Mouse (Mus musculus) hindbrain, embryonic 14.5 days (tissue): ENCODE results near the gene Brat1. TPM values are rescaled to one million over a fixed set of nuclear protein-coding genes. Genes with fewer than 3 reads are reported as not detected.
A peak's percentile ranks its signal among the peaks of the same experiment; 100 is the strongest.
"Not testable (repeated sequence)": the region's sequence is repeated elsewhere in the genome, so short reads cannot be mapped to it uniquely, and the experiment has no call there.

Experiments used
- ATAC-seq: fragments of 200-750 bp; cut with Nextera tagmentation; 2 replicates; pipeline ENCODE4 v1.8.0; 2017; ENCODE audit warnings: moderate number of reproducible peaks, mild to moderate bottlenecking, moderate TSS enrichment, moderate library complexity; ENCODE audit not compliant: low FRiP score
- DNase-seq: peaks from one replicate; pipeline ENCODE4 v3.0.0-alpha.2; 2015; ENCODE audit warnings: low spot score
- H3K27ac ChIP-seq: fragments of 300-500 bp; sonication (generic); 2 replicates; pipeline ENCODE4 v1.5.1; 2014; ENCODE audit warnings: mild to moderate bottlenecking, moderate library complexity
- H3K27me3 ChIP-seq: fragments of 300-500 bp; sonication (generic); 2 replicates; pipeline ENCODE4 v1.6.1; 2014; ENCODE audit warnings: mild to moderate bottlenecking, low read length, mixed read lengths; ENCODE audit not compliant: control insufficient read depth, insufficient read depth
- H3K36me3 ChIP-seq: fragments of 300-500 bp; sonication (generic); replicated peaks from 2 replicates; pipeline ENCODE4 v1.6.1; 2014; ENCODE audit not compliant: control insufficient read depth, insufficient read depth
- H3K4me1 ChIP-seq: fragments of 300-500 bp; sonication (generic); replicated peaks from 2 replicates; pipeline ENCODE4 v1.6.1; 2014; ENCODE audit warnings: antibody characterized with exemption, low read length, mixed read lengths; ENCODE audit not compliant: control insufficient read depth, insufficient read depth
- H3K4me2 ChIP-seq: fragments of 300-500 bp; sonication (generic); replicated peaks from 2 replicates; pipeline ENCODE4 v1.6.1; 2014; ENCODE audit warnings: mild to moderate bottlenecking, moderate library complexity
- H3K4me3 ChIP-seq: fragments of 300-500 bp; sonication (generic); replicated peaks from 2 replicates; pipeline ENCODE4 v1.5.1; 2014; ENCODE audit warnings: mild to moderate bottlenecking, low read length
- H3K9ac ChIP-seq: fragments of 300-500 bp; sonication (generic); 2 replicates; pipeline ENCODE4 v1.6.1; 2014
- H3K9me3 ChIP-seq: fragments of 300-500 bp; sonication (generic); 2 replicates; pipeline ENCODE4 v1.6.1; 2016; ENCODE audit warnings: low read length; ENCODE audit not compliant: control insufficient read depth
- WGBS: fragments of 180-500 bp; shearing (Covaris S2); extraction: QIAGEN DNeasy Blood & Tissue Kit; methylation state at CpG from one replicate; pipeline ENCODE4 v1.1.7; 2014; 5-methylcytosine and 5-hydroxymethylcytosine counted together
- polyA plus RNA-seq: library from polyadenylated mRNA; unstranded; fragments of >200 nt; fragmentation: Nextera tagmentation; extraction: Ambion mirVana; gene quantifications from 2 replicates; pipeline ENCODE4 v1.2.1, GENCODE M21; 2014

Brat1 gene
- polyA plus RNA-seq, 1 experiment from 2014 or later, result 19.1 TPM

DNA sequence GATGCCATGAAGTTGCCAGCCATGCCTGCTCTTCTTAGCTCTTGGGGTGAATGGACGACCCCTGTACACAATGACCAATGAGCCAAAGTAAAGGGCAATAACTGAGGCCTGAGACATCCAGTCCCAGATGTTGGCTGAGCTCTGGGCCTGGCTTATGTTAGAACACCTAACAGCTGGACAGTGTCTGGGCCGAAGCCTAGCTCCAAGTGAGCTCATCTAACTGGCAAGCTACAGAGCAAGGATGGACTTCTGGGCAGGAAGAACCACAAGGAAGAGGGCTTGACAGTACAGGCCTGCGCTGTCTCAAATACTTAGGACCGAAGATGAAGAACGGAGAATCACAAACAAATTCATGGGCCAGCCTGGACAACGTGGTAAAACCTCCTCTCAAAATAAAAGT lies 32.2 kb upstream of the Brat1 start:
- H3K4me3 ChIP-seq, ATAC-seq, H3K27me3 ChIP-seq, DNase-seq, H3K9me3 ChIP-seq, H3K4me2 ChIP-seq, H3K27ac ChIP-seq, H3K4me1 ChIP-seq, H3K9ac ChIP-seq: not testable (repeated sequence)
- WGBS, result 93% methylated on average over 6 of the region's 6 CpGs
- H3K36me3 ChIP-seq, result peaks cover 79% of the 10 kb centered on the region

DNA sequence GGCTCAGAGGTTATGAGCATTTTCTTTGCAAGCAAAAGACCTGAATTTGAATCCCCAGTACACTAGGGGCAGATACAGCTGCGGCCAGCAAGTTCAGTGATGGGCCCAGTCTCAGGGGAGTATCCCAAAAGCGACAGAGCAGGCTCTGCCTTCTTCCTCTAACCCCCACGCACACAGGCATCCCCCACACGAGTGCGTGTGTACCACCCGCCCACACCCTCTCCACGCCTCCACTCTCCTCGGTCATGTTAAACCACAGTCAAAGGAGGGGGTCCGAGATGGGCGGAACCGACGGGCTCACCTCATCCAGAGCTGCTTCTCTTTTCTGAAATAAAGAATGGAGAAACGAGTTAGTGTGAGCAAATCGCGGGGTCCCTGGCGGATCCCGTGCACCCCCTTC lies 30.8 kb upstream of the Brat1 start:
- H3K27ac ChIP-seq, result no peak overlapping the region
- no peak overlapping the region for H3K4me3 ChIP-seq
- no peaks in the 10 kb centered on the region for H3K27me3 ChIP-seq
- no peaks in the 10 kb centered on the region for H3K4me1 ChIP-seq
- H3K36me3 ChIP-seq, result peaks cover 81% of the 10 kb centered on the region
- H3K9ac ChIP-seq, result no peak overlapping the region
- ATAC-seq (no peak), DNase-seq (no peak)
- 89% methylated on average over 17 of the region's 17 CpGs for WGBS
- H3K9me3 ChIP-seq, result no peaks in the 10 kb centered on the region
- no peak overlapping the region for H3K4me2 ChIP-seq

DNA sequence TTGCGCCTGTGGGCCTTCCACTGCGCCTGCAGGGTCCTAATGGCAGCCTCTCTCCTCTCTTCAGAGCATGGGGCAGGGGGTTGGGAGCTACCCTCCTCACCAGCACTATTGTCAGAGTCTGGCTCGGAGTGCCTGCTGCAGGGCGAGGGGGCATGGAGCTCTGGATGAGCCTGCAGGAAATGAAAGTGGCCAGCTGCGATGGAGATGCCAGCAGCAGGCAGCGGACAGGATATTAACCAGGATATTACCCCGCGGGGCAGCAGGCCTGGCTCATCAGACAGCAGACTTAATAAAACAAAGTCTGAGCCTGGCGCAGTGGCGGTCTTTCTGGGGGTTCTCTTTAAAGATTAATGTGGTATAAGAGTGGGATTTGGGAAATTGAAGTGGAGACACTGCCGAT lies 29.7 kb upstream of the Brat1 start:
- Histone ChIP-seq H3K27me3 (no peaks in the 10 kb centered on the region), H3K4me2 (no peak overlapping the region), H3K27ac (peak overlapping the region; percentile 43; the same call in 1 of the 2 replicates), H3K9me3 (no peaks in the 10 kb centered on the region), H3K4me1 (no peaks in the 10 kb centered on the region), H3K9ac (no peak overlapping the region), H3K36me3 (peaks cover 81% of the 10 kb centered on the region), H3K4me3 (no peak overlapping the region)
- DNase-seq, result no peak
- no peak for ATAC-seq
- WGBS, result 73% methylated on average over 11 of the region's 11 CpGs

DNA sequence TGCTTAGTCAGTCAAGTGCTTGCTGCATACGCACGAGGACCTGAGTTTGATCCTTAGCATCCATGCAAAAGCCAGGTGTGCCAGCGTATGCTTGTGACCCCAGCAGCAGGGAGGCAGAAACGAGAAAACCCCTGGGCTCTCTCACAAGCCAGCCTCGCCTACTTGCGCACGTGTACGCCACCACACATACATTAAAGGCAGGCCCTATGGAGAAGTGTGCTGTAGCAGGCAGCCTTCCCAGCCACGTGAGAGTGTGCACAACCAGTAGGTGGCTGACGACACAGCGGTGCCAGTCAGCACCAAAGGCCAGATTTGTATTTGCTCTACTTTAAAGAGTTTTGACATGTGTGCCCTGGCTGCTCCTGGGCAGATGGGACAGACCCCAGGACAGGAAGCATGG lies 29.2 kb upstream of the Brat1 start:
- 82% methylated on average over 11 of the region's 11 CpGs for WGBS
- no peak for ATAC-seq
- Histone ChIP-seq H3K36me3 (peaks cover 79% of the 10 kb centered on the region), H3K9me3 (no peaks in the 10 kb centered on the region), H3K4me3 (no peak overlapping the region), H3K4me2 (no peak overlapping the region), H3K4me1 (no peaks in the 10 kb centered on the region), H3K27me3 (no peaks in the 10 kb centered on the region), H3K27ac (peak overlapping the region; percentile 54), H3K9ac (no peak overlapping the region)
- no peak for DNase-seq

DNA sequence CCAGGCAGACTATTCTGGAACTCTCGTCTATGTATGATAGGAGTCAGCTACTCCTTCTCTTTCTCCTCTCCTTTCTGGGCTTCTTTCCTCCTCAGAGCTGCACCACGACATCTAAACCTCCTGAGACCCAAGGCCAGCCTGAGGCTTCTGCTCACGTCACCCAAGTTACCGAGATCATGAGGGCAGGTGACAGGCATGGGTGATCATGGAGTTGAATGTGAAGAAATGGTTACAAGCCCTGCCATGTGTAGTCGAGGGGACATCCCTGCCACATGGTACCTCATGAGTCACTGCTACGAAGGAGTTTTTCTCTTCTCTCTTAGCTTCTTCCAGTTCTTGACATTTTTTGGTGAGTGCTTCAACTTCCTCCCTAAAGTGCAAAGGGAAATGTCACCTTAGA lies 27.7 kb upstream of the Brat1 start:
- H3K4me1 ChIP-seq, result no peaks in the 10 kb centered on the region
- no peak overlapping the region for H3K4me2 ChIP-seq
- no peaks in the 10 kb centered on the region for H3K27me3 ChIP-seq
- DNase-seq (no peak), ATAC-seq (no peak)
- no peak overlapping the region for H3K9ac ChIP-seq
- no peak overlapping the region for H3K27ac ChIP-seq
- no peaks in the 10 kb centered on the region for H3K9me3 ChIP-seq
- H3K36me3 ChIP-seq, result peaks cover 80% of the 10 kb centered on the region
- H3K4me3 ChIP-seq, result no peak overlapping the region
- 91% methylated on average over 6 of the region's 6 CpGs for WGBS

DNA sequence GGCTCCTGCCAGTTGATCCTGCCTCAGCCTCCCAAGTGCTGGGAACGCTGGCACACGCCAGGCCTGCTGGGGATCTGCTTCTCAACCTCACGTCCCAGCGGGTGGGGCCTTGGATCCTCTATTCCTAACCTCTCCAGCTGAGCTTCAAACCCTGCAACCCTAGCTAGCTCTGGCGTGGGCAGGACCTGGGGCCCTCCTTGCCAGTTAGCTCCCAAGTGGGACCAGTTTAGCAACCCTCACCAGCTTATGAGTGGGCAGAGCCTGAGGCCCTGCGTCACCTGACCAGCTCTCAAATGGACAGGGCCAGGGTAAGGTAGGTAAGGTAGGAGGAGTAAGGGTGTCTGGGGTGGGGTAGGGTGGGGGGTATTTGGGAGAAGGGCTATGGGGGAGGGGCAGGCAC lies 24.8 kb upstream of the Brat1 start:
- no peak overlapping the region for H3K9ac ChIP-seq
- 88% methylated on average over 6 of the region's 6 CpGs for WGBS
- H3K9me3 ChIP-seq, result no peaks in the 10 kb centered on the region
- H3K36me3 ChIP-seq, result peaks cover 73% of the 10 kb centered on the region
- DNase-seq (no peak), ATAC-seq (no peak)
- H3K27ac ChIP-seq, result no peak overlapping the region
- H3K27me3 ChIP-seq, result no peaks in the 10 kb centered on the region
- H3K4me1 ChIP-seq, result no peaks in the 10 kb centered on the region
- H3K4me3 ChIP-seq, result no peak overlapping the region
- H3K4me2 ChIP-seq, result no peak overlapping the region

DNA sequence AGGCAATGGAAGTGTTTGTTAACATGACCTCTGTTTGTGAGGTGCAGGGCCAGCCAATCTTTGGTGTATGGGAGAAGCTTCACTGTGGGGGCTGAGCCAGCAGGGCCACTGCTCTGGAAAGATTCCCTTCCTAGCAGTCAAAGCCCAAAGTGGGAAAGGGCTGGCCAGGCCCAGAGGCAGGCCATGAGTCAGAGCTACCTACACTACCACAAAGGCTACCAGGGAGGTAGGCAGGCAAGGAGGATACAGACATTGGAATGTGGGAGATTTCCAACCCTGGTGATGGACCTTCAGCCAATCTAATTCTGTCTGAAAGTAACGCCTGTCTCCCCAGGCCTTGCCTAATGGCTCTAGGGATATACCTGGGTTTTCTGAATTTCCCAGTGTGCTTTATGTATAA lies 23.9 kb upstream of the Brat1 start:
- Histone ChIP-seq H3K27ac (no peak overlapping the region), H3K4me3 (no peak overlapping the region), H3K36me3 (peaks cover 75% of the 10 kb centered on the region), H3K4me2 (no peak overlapping the region), H3K9ac (no peak overlapping the region), H3K4me1 (no peaks in the 10 kb centered on the region), H3K27me3 (no peaks in the 10 kb centered on the region), H3K9me3 (no peaks in the 10 kb centered on the region)
- WGBS, result 100% methylated on average over 1 of the region's 1 CpGs
- DNase-seq (no peak), ATAC-seq (no peak)

DNA sequence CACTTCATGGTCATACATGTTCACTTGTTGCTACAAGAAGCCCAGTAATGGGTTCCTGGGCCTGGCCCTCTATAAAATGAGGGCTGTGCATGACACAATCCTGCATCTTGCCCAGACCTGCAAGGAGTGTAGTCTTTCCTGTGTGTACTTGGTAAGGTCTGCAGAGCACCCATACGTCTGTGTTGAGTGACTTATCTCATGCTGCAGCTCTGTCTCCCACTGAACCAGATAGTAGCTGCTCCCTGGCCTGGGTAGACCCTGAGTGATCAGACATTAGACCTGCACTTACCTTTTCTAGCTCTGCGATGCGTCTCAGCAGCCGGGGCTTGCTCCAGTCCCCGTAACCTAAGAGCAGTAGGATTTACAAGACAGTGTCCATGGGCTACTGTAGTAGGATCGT lies 22.7 kb upstream of the Brat1 start:
- no peak overlapping the region for H3K27ac ChIP-seq
- WGBS, result 95% methylated on average over 6 of the region's 6 CpGs
- H3K27me3 ChIP-seq, result no peaks in the 10 kb centered on the region
- no peaks in the 10 kb centered on the region for H3K4me1 ChIP-seq
- H3K9me3 ChIP-seq, result no peaks in the 10 kb centered on the region
- H3K9ac ChIP-seq, result no peak overlapping the region
- H3K4me3 ChIP-seq, result no peak overlapping the region
- H3K4me2 ChIP-seq, result no peak overlapping the region
- ATAC-seq (no peak), DNase-seq (no peak)
- peaks cover 73% of the 10 kb centered on the region for H3K36me3 ChIP-seq

DNA sequence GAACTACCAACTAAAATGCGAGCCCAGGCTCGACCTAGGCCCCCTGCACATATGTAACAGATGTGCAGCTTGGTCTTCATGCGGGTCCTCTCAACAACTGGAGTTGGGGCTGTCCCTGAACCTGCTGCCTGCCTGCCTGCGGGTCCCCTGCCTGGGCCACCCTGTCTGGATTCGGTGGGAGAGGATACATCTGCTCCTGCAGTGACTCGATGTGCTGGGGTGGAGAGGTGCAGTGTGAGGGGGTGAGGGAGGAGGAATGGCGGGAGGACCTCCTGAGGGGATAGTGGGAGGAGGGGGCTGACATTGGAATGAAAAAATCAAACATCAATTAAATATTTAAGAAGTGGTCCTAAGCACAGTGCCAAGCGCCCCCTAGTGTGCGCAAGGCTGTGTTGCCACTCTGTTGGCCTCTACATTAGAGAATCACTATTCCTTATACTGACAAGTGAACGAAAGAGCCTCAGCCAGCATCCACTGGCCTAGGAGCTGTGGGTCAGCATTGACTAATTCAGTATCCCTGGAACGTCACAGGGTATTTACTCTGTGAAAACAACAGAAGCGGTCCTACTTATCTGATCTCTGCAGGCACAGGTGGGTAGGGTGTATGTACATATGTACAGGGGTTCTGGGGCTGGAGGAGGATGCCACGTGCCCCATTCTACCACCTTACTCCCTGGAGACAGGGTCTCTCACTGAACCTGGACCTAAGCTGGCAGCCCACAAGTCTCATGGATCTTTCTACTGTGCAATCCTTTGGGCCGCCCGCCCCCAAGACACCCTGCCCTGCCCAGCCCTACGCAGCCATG lies 20.3 kb upstream of the Brat1 start:
- H3K9me3 ChIP-seq, result no peaks in the 10 kb centered on the region
- DNase-seq (peak; percentile 73), ATAC-seq (no peak)
- peaks cover 73% of the 10 kb centered on the region for H3K36me3 ChIP-seq
- no peaks in the 10 kb centered on the region for H3K4me1 ChIP-seq
- WGBS, result 64% methylated on average over 16 of the region's 16 CpGs
- no peak overlapping the region for H3K4me2 ChIP-seq
- H3K9ac ChIP-seq, result no peak overlapping the region
- no peak overlapping the region for H3K27ac ChIP-seq
- H3K27me3 ChIP-seq, result no peaks in the 10 kb centered on the region
- no peak overlapping the region for H3K4me3 ChIP-seq

DNA sequence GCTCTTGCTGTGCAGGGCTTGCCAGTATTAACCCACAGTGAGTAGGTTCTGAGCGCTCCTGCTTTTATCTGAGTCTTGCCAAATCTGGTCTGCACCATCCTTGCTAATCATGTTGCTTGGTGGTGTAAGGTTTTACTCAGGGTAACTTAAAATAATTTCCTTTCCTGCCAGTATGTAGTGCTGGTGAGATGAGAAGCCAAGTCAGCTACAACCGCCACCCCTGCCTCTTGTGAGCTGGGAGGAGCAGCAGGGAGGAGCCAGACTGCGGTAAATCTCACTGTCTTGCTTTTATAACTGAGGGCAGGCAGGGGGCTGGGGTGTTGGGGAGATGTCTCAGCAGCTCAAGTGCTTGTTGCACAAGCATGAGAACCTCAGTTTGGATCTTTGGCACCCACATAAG lies 16.4 kb upstream of the Brat1 start:
- Histone ChIP-seq H3K4me3 (no peak overlapping the region), H3K9ac (no peak overlapping the region), H3K36me3 (peaks cover 80% of the 10 kb centered on the region), H3K9me3 (no peaks in the 10 kb centered on the region), H3K4me1 (no peaks in the 10 kb centered on the region), H3K4me2 (no peak overlapping the region), H3K27me3 (no peaks in the 10 kb centered on the region), H3K27ac (no peak overlapping the region)
- DNase-seq (no peak), ATAC-seq (no peak)
- WGBS, result 90% methylated on average over 3 of the region's 3 CpGs
